Comparison of ENCODE assay signal across 8 mouse cellular contexts in the genomic region with DNA sequence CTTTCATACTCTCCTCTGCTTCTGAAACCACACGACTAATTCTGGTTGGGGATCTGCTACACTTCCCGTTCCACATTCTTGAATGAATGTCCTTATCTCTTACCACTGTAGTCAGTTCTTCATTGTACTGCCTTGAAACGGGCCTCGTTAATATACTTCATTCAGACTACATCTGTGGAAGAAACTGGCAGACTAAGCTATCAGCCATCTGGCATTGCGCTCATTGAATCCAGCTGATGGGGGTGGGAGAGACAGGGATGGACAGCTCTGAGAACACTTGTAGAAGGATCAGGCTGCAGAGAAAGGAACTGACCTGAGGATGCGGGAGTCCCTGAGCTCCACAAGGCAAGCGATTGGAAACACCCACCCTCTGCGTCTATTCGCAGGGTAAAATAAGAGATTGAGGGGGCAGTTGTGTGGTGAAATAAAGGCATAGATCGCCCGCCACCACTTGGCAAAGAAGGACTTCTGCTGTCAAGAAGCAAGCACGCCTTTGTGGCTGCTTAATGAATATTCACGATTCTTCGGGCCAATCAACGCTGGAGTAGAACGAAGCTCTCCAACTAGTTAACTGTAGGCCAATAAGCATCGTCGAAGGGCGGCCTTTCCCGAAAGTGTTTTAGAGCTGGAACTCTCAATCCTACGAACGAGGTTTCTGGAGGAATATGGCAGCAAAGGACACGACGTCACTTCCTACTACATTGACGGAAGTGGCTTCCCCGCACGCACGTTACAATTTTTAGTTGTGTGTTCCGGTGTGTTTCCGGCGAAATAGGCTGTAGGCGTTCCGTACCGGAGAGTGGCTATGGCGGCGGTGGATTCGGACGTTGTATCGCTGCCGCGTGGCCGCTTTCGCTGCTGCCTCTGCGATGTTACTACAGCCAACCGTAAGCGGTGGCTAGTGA. TPM values are rescaled to one million over a fixed set of nuclear protein-coding genes. Genes with fewer than 3 reads are reported as not detected.
A peak's percentile ranks its signal among the peaks of the same experiment; 100 is the strongest.
DNase-seq lines count a peak whose midpoint lies in the region; ATAC-seq and TF ChIP-seq lines count a peak whose summit lies in the region.

A gene (plus strand): TSS at position 713 of the 905 bp plus-strand sequence.

- peak within 1 kb of the TSS; percentile 41 for H3K27ac ChIP-seq in ES-Bruce4 (ENCODE audit: insufficient read depth, low read length)
- H3K27ac ChIP-seq in forebrain, embryonic 13.5 days = peak within 1 kb of the TSS; percentile 97
- peak within 1 kb of the TSS; percentile 79 for H3K27ac ChIP-seq in liver, postnatal 0 days (ENCODE audit: low read depth)
- H3K27ac ChIP-seq in neural tube, embryonic 14.5 days (ENCODE audit: low read depth, low read length) = peak within 1 kb of the TSS; percentile 86

- WGBS in forebrain, embryonic 13.5 days = under 1% methylated on average over 46 of the region's 46 CpGs
- 2% methylated on average over 46 of the region's 46 CpGs for WGBS in large intestine, adult 2 months
- 2% methylated on average over 46 of the region's 46 CpGs for WGBS in liver, postnatal 0 days (ENCODE audit: insufficient replicate concordance)
- 2% methylated on average over 46 of the region's 46 CpGs for WGBS in neural tube, embryonic 14.5 days

- DNase-seq in heart, postnatal 10 days = peak; percentile 96 to 97
- peak; percentile 92 for DNase-seq in large intestine, adult 2 months (ENCODE audit: low read depth, low spot score)
- peak; percentile 91 for DNase-seq in liver, postnatal 0 days
- peak; percentile 83 for DNase-seq in testis, postnatal 10 days (ENCODE audit: low spot score)

- intact Hi-C loops in heart, postnatal 10 days (cut with DNase I) = no loop called here

- H3K4me2 ChIP-seq in forebrain, embryonic 13.5 days = peak within 1 kb of the TSS; percentile 96
- H3K4me2 ChIP-seq in liver, postnatal 0 days (ENCODE audit: low read depth, low read length) = peak within 1 kb of the TSS; percentile 89
- peak within 1 kb of the TSS; percentile 91 for H3K4me2 ChIP-seq in neural tube, embryonic 14.5 days (ENCODE audit: low read depth, low read length)

- no peaks in the 10 kb centered on the region for H3K9me3 ChIP-seq in ES-Bruce4 (replicated peaks; ENCODE audit: control insufficient read depth, insufficient read depth, low read length, poor library complexity, severe bottlenecking)
- no peaks in the 10 kb centered on the region for H3K9me3 ChIP-seq in forebrain, embryonic 13.5 days (replicated peaks)
- no peaks in the 10 kb centered on the region for H3K9me3 ChIP-seq in liver, postnatal 0 days (ENCODE audit: low read length)
- no peaks in the 10 kb centered on the region for H3K9me3 ChIP-seq in neural tube, embryonic 14.5 days (ENCODE audit: control insufficient read depth, low read length)

- H3K4me1 ChIP-seq in ES-Bruce4 (ENCODE audit: control insufficient read depth, insufficient read depth, low read length) = no peaks in the 10 kb centered on the region
- H3K4me1 ChIP-seq in forebrain, embryonic 13.5 days = peaks cover 37% of the 10 kb centered on the region
- H3K4me1 ChIP-seq in liver, postnatal 0 days (ENCODE audit: insufficient read depth) = peaks cover 17% of the 10 kb centered on the region
- H3K4me1 ChIP-seq in neural tube, embryonic 14.5 days (ENCODE audit: control insufficient read depth, insufficient read depth, low read length) = peaks cover 18% of the 10 kb centered on the region

- H3K9ac ChIP-seq in ES-Bruce4 (ENCODE audit: low read depth, poor library complexity, severe bottlenecking) = peak within 1 kb of the TSS; percentile 85
- peak within 1 kb of the TSS; percentile 80 for H3K9ac ChIP-seq in forebrain, embryonic 13.5 days
- H3K9ac ChIP-seq in liver, postnatal 0 days (replicated peaks) = peak within 1 kb of the TSS; percentile 78
- H3K9ac ChIP-seq in neural tube, embryonic 14.5 days (replicated peaks; ENCODE audit: low read depth, low read length) = peak within 1 kb of the TSS; percentile 58

- no peaks in the 10 kb centered on the region for H3K27me3 ChIP-seq in ES-Bruce4 (ENCODE audit: control insufficient read depth, insufficient read depth, low read length, poor library complexity, severe bottlenecking)
- no peaks in the 10 kb centered on the region for H3K27me3 ChIP-seq in forebrain, embryonic 13.5 days
- no peaks in the 10 kb centered on the region for H3K27me3 ChIP-seq in liver, postnatal 0 days (ENCODE audit: insufficient read depth, low read length)
- H3K27me3 ChIP-seq in neural tube, embryonic 14.5 days (ENCODE audit: control insufficient read depth, insufficient read depth, low read length) = no peaks in the 10 kb centered on the region

- TF ChIP-seq CTCF in ES-Bruce4 (IDR thresholded peaks at IDR 0.05; ENCODE audit: low read depth, low read length) = no peak
- 0 out of 2 replicates have a peak, but pooled peaks have one; percentile 19 for TF ChIP-seq CTCF in liver, postnatal 0 days (IDR thresholded peaks at IDR 0.05; ENCODE audit: low read depth)

- ATAC-seq in cerebellum, adult (ENCODE audit: insufficient number of reproducible peaks, low FRiP score, low TSS enrichment) = peak; percentile 89
- ATAC-seq in forebrain, embryonic 13.5 days = peak; percentile 97
- peak; percentile 96 for ATAC-seq in liver, postnatal 0 days
- ATAC-seq in neural tube, embryonic 14.5 days (ENCODE audit: low read depth) = peak; percentile 97

- peak; percentile 46; the same call in 1 of the 2 replicates for TF ChIP-seq EP300 in ES-Bruce4 (IDR thresholded peaks at IDR 0.05; ENCODE audit: insufficient read depth, low read depth, low read length)
- peak; percentile 82 for TF ChIP-seq EP300 in liver, postnatal 0 days (IDR thresholded peaks at IDR 0.05; ENCODE audit: low read depth)

- TF ChIP-seq POLR2A in ES-Bruce4 (IDR thresholded peaks at IDR 0.05; ENCODE audit: insufficient read depth, low read length) = peak; percentile 74

- peaks cover 44% of the 10 kb centered on the region for H3K36me3 ChIP-seq in ES-Bruce4 (ENCODE audit: control insufficient read depth, insufficient read depth, low read length, poor library complexity, severe bottlenecking)
- peaks cover 64% of the 10 kb centered on the region for H3K36me3 ChIP-seq in forebrain, embryonic 13.5 days (ENCODE audit: poor library complexity, severe bottlenecking)
- peaks cover 54% of the 10 kb centered on the region for H3K36me3 ChIP-seq in liver, postnatal 0 days (replicated peaks; ENCODE audit: insufficient read depth, low read length)
- peaks cover 32% of the 10 kb centered on the region for H3K36me3 ChIP-seq in neural tube, embryonic 14.5 days (ENCODE audit: control insufficient read depth, insufficient read depth, low read length)

- peak within 1 kb of the TSS; percentile 96 for H3K4me3 ChIP-seq in ES-Bruce4 (ENCODE audit: low read depth, low read length)
- H3K4me3 ChIP-seq in forebrain, embryonic 13.5 days = peak within 1 kb of the TSS; percentile 72
- peak within 1 kb of the TSS; percentile 82 for H3K4me3 ChIP-seq in liver, postnatal 0 days (ENCODE audit: low read depth, low read length)
- H3K4me3 ChIP-seq in neural tube, embryonic 14.5 days (ENCODE audit: low read depth, low read length) = peak within 1 kb of the TSS; percentile 84

RNA-seq across cellular contexts. Expression of the gene that starts here (rescaled TPM):
- 26.4 and 30.1 TPM in 2 replicates for polyA plus RNA-seq in ES-Bruce4 (2011; ENCODE audit: insufficient read depth, insufficient read length, low read depth, missing spikeins)
- polyA plus RNA-seq in forebrain, embryonic 13.5 days (2015; fragmentation: Nextera tagmentation; extraction: Ambion mirVana) = 35.3 and 36.7 TPM in 2 replicates
- total RNA-seq in heart, postnatal 10 days (2021) = 10 to 100 TPM in 1 of 2 experiments, 1 to 10 TPM in 1; 8.5 to 10.4 TPM
- polyA plus RNA-seq in large intestine, adult 2 months (2012; rRNA removed) = 13.6 and 18.5 TPM in 2 replicates
- polyA plus RNA-seq in liver, postnatal 0 days (2015; fragmentation: Nextera tagmentation; extraction: Ambion mirVana) = 9.0 and 10.7 TPM in 2 replicates
- 20.4 and 25.3 TPM in 2 replicates for polyA plus RNA-seq in neural tube, embryonic 14.5 days (2014; fragmentation: Nextera tagmentation; extraction: Ambion mirVana)

Comparison
In these comparisons a context has a peak if more than half of its experiments do, and no peak if none do; other contexts are left out.
1. Peak in every context shown above with its lines: DNase-seq, ATAC-seq, H3K4me3 ChIP-seq and H3K27ac ChIP-seq.
2. H3K27ac ChIP-seq: peak in every context shown above with its lines; median percentile 97 in forebrain, embryonic 13.5 days; 86 in neural tube, embryonic 14.5 days; 79 in liver, postnatal 0 days; 41 in ES-Bruce4.